Mouse (Mus musculus): ENCODE results near the gene Tcf23.

GRCm38 (mm10) chr5:30926073-30926472, 42.4 kb upstream of the Tcf23 start:
- TF ChIP-seq CTCF (IDR thresholded peaks at IDR 0.05; ENCODE audit: low read depth, low read length) (no peak), POLR2A (IDR thresholded peaks at IDR 0.05; ENCODE audit: borderline replicate concordance, low read depth, low read length) (no peak)
